Mouse (Mus musculus): ENCODE measurements at regions not wholly inside any gene's neighbourhood (a gene's known extent, or its start where the extent isn't known, plus 50 kb on each side); places are given as distances from the start of the nearest gene placed in this dataset.

DNA sequence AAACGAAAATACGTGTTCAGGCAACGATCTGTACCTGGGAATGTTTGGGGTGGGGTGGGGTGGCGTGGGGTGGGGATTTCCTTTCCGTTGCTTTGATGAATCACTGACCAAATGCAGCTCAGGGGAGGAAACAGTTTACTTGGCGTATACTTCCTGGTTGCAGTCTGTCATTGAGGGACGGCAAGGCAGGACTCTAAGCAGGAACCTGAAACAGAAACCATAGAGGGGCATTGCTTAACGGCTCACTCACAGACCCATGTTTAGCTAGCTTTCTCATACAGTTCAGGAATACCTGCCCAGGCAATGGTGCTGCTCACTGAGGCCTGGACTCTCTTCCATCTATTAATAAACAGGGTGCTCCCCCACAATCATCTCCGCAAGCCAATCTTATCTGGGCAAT is 55.1 kb upstream of the Smox start:
- no peak for ATAC-seq (replicated peaks; ENCODE audit: low FRiP score, low TSS enrichment, poor library complexity, severe bottlenecking)

DNA sequence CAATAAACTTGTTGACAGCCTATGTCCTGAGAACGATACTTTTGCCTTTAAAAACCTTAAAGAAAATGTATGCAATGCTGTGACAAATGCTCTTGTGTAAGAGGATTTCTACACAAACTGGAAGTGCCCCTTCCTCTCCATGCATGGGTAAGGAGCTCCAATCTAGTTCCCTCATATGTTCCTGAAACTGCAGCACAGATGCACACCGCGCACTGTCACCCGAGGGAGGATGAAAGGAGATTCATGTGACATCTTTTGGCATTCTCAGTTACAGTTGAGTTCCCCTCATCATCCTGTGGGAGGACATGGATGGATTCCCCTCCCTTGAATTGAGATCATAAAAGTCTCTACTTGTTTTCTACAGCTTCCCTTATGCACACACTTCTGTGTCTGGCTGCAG is 60.8 kb upstream of the Smox start:
- no peak for ATAC-seq (replicated peaks; ENCODE audit: low FRiP score, low TSS enrichment, poor library complexity, severe bottlenecking)

DNA sequence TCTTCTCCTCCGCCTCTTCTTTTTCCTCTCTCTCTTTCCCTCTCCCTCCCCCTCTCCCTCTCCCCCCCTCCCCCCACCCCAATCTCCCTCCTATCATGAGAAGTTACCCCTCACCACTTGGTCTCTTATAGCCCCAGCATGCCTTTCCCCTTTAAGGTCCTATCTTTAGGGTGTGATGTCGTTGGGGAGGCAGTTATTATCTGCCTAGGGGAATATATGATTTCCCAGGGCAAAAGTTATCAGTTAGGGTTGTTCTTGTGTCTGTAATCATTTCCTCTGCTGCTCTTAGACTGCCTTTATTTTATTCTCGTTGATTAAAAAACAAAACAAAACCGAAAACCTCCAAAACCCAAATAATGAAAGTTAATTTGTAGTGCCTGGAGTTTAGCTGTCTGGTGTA is 63.2 kb upstream of the Smox start:
- no peak for ATAC-seq (replicated peaks; ENCODE audit: low FRiP score, low TSS enrichment, poor library complexity, severe bottlenecking)

DNA sequence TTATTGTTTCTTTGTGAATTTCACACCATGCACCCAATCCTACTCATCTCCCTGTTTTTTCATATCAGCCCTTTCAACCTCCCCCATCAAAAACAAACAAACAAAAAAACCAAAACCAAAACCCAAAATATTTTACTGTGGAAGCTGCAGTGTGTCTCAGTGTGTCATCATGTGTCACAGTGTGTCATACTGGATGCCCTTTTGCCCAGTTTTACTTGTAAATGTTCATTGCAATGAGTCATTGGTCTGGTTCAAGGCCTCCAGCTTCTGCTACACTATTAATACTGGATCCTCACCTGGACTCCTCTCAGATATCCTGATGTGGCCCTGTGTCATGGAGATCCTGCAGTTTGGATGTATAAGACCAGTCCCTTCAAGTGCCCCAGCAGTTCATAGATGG is 64.4 kb upstream of the Smox start:
- no peak for ATAC-seq (replicated peaks; ENCODE audit: low FRiP score, low TSS enrichment, poor library complexity, severe bottlenecking)

DNA sequence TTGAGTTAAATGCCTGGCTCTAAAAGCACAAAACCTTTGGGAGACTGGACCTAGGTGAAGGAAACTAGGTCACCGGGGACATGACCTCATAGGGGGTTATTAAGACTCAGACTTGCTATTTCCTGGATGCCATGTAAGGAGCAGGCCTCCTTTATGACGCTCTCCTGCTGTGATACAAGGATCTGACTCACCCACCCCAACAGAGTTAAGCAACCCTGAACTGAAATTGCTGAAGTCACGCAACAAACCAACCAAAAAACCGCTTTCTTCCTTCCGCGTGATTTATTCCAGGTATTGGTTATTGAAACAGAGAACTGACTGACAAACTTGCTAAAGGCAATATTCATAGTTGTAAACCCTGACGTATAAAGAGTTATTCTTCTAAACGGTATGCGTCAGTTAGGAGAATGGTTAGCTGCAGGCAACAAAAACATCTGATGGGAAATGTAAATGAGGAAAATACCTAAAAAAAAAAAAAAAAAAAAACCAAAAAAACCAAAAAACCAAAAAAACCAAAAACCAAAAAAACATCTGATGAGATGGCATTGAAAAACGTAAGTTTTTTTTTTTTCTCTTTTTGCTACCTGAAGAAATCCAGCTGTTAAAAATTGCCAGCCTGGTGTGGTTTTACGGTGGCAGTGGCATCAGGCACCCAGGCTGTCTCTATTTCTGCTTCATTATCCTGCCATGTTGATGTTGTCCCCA is 67.5 kb upstream of the Smox start:
- ATAC-seq (replicated peaks; ENCODE audit: low FRiP score, low TSS enrichment, poor library complexity, severe bottlenecking) = no peak

DNA sequence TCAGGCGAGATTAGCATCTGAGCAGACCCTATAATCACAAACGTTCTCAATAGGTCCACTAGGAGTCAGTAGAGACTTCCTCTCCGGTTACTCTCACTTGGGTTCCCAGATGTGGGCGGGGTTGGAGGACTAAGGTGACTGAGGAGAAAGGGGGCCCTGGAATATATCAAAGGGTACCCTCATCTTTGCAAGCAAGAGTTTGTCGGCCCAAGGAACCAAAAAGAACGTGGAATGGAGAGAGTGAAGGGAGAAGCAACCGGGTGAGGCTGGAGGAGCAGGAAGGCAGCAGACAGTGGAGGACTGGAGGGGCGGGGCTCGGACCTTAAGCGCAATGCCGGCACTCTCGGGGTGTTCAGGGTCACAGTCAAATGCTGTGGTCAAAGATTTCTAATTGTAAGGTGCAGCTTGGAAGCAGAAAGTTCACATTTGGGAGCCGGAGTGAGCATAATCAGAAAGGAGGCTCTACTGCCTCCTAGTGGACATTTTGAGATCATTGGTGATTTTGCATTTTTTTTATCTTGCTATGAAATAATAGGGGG is 68.3 kb upstream of the Smox start:
- ATAC-seq (replicated peaks; ENCODE audit: low FRiP score, low TSS enrichment, poor library complexity, severe bottlenecking) = peak; percentile 79

DNA sequence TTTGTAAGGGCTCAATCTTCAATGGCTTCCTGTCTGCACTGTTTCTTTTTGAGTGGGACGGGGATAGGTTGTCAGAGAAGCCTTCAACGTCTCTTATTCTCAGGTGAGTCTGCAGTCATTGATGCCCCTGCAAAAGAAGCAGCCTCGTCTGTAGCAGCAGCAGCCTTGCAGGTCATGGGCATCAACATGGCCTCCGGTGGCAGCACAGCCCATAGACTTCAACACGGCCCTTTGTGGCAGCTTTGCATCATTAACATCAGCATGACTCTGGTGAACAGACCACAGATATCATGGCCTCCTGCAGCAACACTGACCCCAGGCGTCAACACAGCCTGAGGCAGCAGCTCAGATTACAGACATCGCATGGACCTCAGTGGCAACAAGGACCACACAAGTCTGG is 65.4 kb upstream of the Rnf24 start:
- ATAC-seq (replicated peaks; ENCODE audit: low FRiP score, low TSS enrichment, poor library complexity, severe bottlenecking) = no peak

DNA sequence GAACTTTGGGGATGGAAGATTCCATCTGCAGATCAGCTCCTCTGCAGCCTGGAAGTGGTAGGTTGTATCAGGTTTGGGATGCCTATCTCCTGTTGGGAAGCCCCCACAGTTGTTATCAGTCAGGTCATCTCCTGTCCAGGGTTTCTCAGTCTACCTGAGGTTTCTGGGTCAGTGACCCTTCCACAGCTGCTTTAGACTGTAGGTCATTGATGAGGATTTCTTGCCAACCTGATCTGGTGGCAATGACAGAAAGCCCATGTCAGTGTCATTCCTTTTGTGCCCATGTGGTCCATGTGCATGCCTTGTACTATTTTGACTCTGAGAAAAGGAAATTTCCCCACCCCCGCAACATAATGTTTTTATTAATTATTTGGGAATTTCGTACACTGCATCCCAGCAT is 64.8 kb upstream of the Rnf24 start:
- ATAC-seq (replicated peaks; ENCODE audit: low FRiP score, low TSS enrichment, poor library complexity, severe bottlenecking) = no peak

DNA sequence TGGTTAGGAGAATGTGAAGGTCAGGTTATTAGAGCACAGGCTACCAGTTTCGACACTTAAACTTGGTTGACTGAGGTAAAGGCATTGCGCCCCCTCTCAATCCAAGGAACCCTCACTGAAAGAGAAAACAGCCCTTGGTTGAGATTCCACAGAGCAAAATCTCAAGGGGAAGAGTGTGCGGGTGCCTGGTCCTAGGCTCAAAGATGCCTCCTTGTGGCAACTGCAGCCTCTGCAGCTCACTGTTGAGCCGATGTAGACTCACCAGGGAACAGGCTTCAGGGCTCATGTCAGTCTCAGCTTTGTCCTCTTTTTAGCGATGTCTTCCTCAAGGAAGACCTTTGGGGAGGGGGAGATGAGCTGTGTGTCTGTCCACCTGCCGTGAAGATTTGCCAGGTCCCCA is 63.8 kb upstream of the Rnf24 start:
- ATAC-seq (replicated peaks; ENCODE audit: low FRiP score, low TSS enrichment, poor library complexity, severe bottlenecking) = peak; percentile 83

DNA sequence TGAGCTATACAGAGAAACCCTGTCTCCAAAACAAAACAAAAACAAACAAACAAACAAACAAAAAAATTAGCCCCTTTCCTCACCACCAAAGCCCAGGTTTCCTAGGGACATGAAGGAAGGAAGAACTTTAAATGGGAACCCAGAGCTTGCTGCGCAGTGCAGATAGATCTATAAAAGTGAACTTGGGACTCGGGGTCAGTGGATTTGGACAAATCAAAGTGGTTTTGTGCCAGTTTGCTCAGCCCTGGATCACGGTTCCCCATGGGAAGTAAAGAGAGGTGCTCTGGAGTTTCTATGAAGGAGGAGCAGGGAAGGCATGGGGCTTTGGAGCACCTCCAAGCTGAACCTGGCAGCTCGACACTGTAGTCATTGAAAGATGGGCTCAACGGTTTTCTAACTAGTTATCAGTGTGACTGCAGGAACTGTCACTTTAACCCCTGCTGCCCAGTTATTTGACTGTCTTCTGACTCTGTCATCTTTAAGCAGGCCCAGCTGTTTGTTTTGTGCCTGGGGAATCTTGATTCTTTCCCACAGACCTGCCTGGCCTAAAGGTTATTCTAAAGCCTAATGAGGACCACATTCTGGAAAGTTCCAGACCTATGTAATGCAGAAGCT is 58.3 kb upstream of the Rnf24 start:
- peak; percentile 75 for ATAC-seq (replicated peaks; ENCODE audit: low FRiP score, low TSS enrichment, poor library complexity, severe bottlenecking)

DNA sequence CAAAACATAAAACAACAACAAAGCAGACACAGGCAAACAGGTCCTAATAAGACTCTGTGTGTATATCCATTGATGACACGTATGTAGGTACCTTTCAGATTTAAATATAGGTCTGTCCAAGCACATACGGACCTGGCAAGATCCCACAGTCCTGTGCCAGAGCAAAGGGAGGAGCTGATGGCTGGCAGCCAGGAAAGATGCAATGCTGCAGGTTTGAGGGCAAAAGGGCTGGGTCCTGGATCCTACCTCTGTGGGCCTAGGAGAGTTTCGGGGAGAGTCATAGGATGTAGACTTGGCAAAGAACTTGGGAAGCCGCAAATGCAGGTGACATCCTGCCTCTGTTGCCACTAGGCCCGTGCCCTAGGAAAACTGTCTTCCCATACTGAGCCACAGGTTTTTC is 54.6 kb upstream of the Rnf24 start:
- ATAC-seq (replicated peaks; ENCODE audit: low FRiP score, low TSS enrichment, poor library complexity, severe bottlenecking) = 0 out of 2 replicates have a peak, but pooled peaks have one; percentile 20

DNA sequence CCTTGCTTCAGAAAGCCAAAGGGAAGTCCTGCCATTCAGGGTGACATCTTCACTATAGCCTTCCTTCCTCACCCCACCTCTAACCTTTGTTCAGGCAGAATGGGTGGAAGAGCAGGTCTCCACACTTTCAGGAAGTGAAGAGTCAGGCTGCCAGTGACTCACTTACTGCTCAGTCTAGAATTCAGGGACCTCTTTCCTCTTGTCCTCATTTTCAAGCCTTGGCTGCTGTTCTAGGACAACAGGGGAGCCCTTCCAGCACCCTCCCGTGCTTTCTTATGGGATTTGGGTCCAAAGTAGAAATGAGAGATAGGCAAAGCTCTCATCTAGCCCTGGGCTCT is 51.5 kb upstream of the Rnf24 start:
- no peak for ATAC-seq (replicated peaks; ENCODE audit: low FRiP score, low TSS enrichment, poor library complexity, severe bottlenecking)

DNA sequence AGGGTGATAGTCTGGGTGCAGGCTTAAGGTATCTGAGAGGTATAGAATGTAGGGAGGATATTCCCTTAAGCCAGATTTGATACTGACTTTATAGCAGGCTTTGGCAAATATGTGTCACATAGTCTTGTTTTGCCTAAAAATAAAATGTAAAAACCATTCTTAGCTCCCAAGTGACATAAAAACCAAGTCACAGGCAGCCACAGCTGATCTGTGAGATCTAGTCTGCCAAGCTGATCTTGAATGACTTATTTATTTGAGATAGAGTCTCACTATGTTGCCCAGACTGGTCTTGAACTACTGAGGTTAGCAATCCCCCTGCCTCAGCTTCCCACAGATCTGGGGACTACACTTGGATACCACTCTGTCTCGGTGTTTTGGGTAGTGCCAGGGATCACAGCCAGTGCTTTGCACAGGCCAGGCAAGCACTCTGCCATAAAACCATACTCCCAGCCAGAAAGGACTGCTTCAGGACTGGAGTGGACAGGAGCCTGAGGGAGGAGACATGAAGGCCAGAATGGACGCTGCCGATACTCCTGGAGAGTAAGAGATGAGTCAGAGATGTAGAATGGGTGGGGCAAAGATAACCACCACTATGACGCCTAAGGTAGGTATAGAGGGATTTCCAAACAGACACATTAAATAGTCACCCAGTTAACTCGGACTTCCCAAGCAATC is 51.0 kb upstream of the Rnf24 start:
- ATAC-seq (replicated peaks; ENCODE audit: low FRiP score, low TSS enrichment, poor library complexity, severe bottlenecking) = no peak
